Mouse (Mus musculus) forebrain, embryonic 16.5 days (tissue): ENCODE measurements at regions not wholly inside any gene's neighbourhood (a gene's known extent, or its start where the extent isn't known, plus 50 kb on each side); places are given as distances from the start of the nearest gene placed in this dataset. TPM values are rescaled to one million over a fixed set of nuclear protein-coding genes. Genes with fewer than 3 reads are reported as not detected.

Experiments used
- ATAC-seq: fragments of 200-750 bp; cut with Nextera tagmentation; 2 replicates; pipeline ENCODE4 v1.8.0; 2017; ENCODE audit warnings: mild to moderate bottlenecking, moderate library complexity
- H3K27ac ChIP-seq: fragments of 300-500 bp; sonication (generic); 2 replicates; pipeline ENCODE4 v1.5.1; 2014; ENCODE audit warnings: low read length, control low read depth
- H3K27me3 ChIP-seq: fragments of 300-500 bp; sonication (generic); replicated peaks from 2 replicates; pipeline ENCODE4 v1.6.1; 2014; ENCODE audit warnings: low read length; ENCODE audit not compliant: control insufficient read depth, insufficient read depth
- H3K36me3 ChIP-seq: fragments of 300-500 bp; sonication (generic); 2 replicates; pipeline ENCODE4 v1.6.1; 2014; ENCODE audit not compliant: control insufficient read depth, insufficient read depth
- H3K4me1 ChIP-seq: fragments of 300-500 bp; sonication (generic); replicated peaks from 2 replicates; pipeline ENCODE4 v1.6.1; 2014; ENCODE audit warnings: low read length; ENCODE audit not compliant: control insufficient read depth, insufficient read depth
- H3K4me2 ChIP-seq: fragments of 300-500 bp; sonication (generic); 2 replicates; pipeline ENCODE4 v1.6.1; 2014; ENCODE audit warnings: mild to moderate bottlenecking, low read length, control low read depth
- H3K4me3 ChIP-seq: fragments of 300-500 bp; sonication (generic); replicated peaks from 2 replicates; pipeline ENCODE4 v1.5.1; 2014; ENCODE audit warnings: mild to moderate bottlenecking, low read length, control low read depth
- H3K9ac ChIP-seq: fragments of 300-500 bp; sonication (generic); replicated peaks from 2 replicates; pipeline ENCODE4 v1.6.1; 2014; ENCODE audit warnings: low read depth, low read length, control low read depth
- H3K9me3 ChIP-seq: fragments of 300-500 bp; sonication (generic); 2 replicates; pipeline ENCODE4 v1.6.1; 2016; ENCODE audit warnings: low read length; ENCODE audit not compliant: control insufficient read depth
- WGBS: fragments of 180-500 bp; shearing (Covaris S2); extraction: QIAGEN DNeasy Blood & Tissue Kit; methylation state at CpG from one replicate; pipeline ENCODE4 v1.1.7; 2014; 5-methylcytosine and 5-hydroxymethylcytosine counted together
- microRNA-seq: library from miRNA; unstranded; fragments of <30 nt; microRNA quantifications from one replicate; pipeline ENCODE4, GENCODE M21; 2017

GRCm38 (mm10) chr7:35879755-35880304, 77.0 kb upstream of the Zfp507 start:
- WGBS = 50% methylated on average over 9 of the region's 9 CpGs
- H3K27ac ChIP-seq = no peak overlapping the region
- no peaks in the 10 kb centered on the region for H3K9me3 ChIP-seq
- H3K27me3 ChIP-seq = no peaks in the 10 kb centered on the region
- H3K9ac ChIP-seq = no peak overlapping the region
- H3K4me1 ChIP-seq = no peaks in the 10 kb centered on the region
- peak; percentile 78 for ATAC-seq
- H3K4me2 ChIP-seq = no peak overlapping the region
- no peaks in the 10 kb centered on the region for H3K36me3 ChIP-seq
- H3K4me3 ChIP-seq = no peak overlapping the region

GRCm38 (mm10) chr7:35878164-35878563, 75.4 kb upstream of the Zfp507 start:
- Histone ChIP-seq H3K4me2 (no peak overlapping the region), H3K9ac (no peak overlapping the region), H3K27ac (no peak overlapping the region), H3K4me1 (no peaks in the 10 kb centered on the region), H3K36me3 (no peaks in the 10 kb centered on the region), H3K27me3 (no peaks in the 10 kb centered on the region), H3K4me3 (no peak overlapping the region), H3K9me3 (no peaks in the 10 kb centered on the region)
- peak; percentile 57 for ATAC-seq
- WGBS = 74% methylated on average over 7 of the region's 7 CpGs

GRCm38 (mm10) chr7:35861049-35861448, 58.2 kb upstream of the Zfp507 start:
- H3K27ac ChIP-seq = no peak overlapping the region
- WGBS = 88% methylated on average over 10 of the region's 10 CpGs
- no peak for ATAC-seq

GRCm38 (mm10) chr7:35859601-35860000, 56.8 kb upstream of the Zfp507 start:
- Histone ChIP-seq H3K4me3 (no peak overlapping the region), H3K27me3 (no peaks in the 10 kb centered on the region), H3K9me3 (no peaks in the 10 kb centered on the region), H3K4me2 (no peak overlapping the region), H3K36me3 (no peaks in the 10 kb centered on the region), H3K27ac (no peak overlapping the region), H3K4me1 (no peaks in the 10 kb centered on the region), H3K9ac (no peak overlapping the region)
- no peak for ATAC-seq
- 23% methylated on average over 3 of the region's 3 CpGs for WGBS

More at GRCm38 (mm10) chr7:35861049-35861448, 58.2 kb upstream of the Zfp507 start:
- Histone ChIP-seq H3K9me3 (no peaks in the 10 kb centered on the region), H3K9ac (no peak overlapping the region), H3K4me1 (no peaks in the 10 kb centered on the region), H3K4me2 (no peak overlapping the region), H3K36me3 (no peaks in the 10 kb centered on the region), H3K27me3 (no peaks in the 10 kb centered on the region), H3K4me3 (no peak overlapping the region)

GRCm38 (mm10) chr7:35857693-35858092, 54.9 kb upstream of the Zfp507 start:
- Histone ChIP-seq H3K4me2 (no peak overlapping the region), H3K9ac (no peak overlapping the region), H3K27ac (no peak overlapping the region), H3K9me3 (no peaks in the 10 kb centered on the region), H3K36me3 (no peaks in the 10 kb centered on the region), H3K4me1 (no peaks in the 10 kb centered on the region), H3K4me3 (no peak overlapping the region), H3K27me3 (no peaks in the 10 kb centered on the region)
- WGBS = 85% methylated on average over 10 of the region's 10 CpGs
- ATAC-seq = no peak

Small RNA genes in the stretch of these regions (microRNA-seq; reads per million reads assigned to microRNA genes)
- not detected for gene Gm23292
